Mouse (Mus musculus) megakaryocyte, embryonic 14.5 days (primary cell): ENCODE measurements at regions not wholly inside any gene's neighbourhood (a gene's known extent, or its start where the extent isn't known, plus 50 kb on each side); places are given as distances from the start of the nearest gene placed in this dataset.

Source experiments
- FLI1 ChIP-seq: IDR thresholded peaks from 2 replicates; pipeline ENCODE4 v1.6.1; 2012; ENCODE audit warnings: low read length, inconsistent platforms, mixed read lengths
- GATA1 ChIP-seq: IDR thresholded peaks from 3 replicates; pipeline ENCODE4 v1.6.1; 2012; ENCODE audit warnings: mixed read lengths, low read length, inconsistent platforms, borderline replicate concordance

DNA sequence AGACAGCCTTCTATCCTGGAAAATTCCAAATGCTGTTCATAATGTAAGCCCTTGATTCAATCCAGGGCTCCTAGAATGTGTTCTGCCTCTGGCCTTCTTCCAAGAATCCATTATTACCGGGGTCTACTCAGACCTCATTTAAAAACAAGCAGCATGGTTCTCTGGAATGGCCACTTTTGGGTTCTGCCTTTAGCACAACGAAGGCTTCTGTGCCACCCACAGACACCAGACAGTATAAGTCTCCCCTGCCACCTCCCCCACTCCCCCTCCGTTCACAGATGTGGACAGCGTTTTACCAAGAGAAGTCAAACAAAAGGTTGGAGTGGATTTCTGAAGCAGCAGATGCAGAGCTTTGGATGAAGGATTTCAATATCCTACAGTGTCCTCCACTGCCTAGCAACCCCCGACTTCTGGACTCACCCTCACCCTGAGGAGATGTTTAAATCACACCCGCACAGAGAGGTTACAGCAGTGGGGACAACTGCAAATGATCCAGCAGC, 85.3 kb downstream of the Kbtbd8 start:
- TF ChIP-seq GATA1 (no peak), FLI1 (no peak)
